Mouse (Mus musculus): ENCODE data around the gene Epsti1.
"Not testable (repeated sequence)": the region's sequence is repeated elsewhere in the genome, so short reads cannot be mapped to it uniquely, and the experiment has no call there.

The Epsti1 gene

DNA sequence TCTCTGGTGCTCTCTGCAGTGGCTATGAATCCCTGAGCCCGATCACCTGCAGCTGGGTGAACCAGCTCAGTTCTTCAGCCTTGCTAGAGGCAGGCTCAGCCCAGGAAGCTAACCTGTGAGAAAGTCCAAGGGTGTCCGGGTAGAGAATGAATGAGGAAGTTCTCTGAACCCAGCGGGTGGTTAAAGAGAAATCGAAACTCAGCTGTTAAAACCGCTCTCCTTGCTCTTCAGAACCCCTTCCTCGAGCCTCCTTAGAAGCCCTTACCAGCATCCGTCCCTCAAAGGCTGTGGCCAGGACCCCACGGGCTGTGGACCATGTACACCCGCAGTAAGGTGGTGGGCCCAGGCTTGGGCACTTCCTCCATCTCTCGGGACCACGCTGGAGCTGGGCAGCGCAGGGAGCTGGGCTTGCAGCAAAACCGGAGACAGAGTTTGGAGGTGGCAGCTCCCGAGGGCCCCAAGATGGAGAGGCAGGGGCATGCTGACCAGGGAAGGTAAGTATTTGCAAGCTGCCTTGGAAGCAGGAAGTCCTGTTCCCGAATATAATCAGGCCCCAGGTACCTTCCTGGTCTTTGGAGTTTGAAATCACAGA is at the start of gene Epsti1:
Epsti1 (plus strand) TSS at position 69 of the 592 bp plus-strand sequence.
- DNase-seq = peak; percentile 17

DNA sequence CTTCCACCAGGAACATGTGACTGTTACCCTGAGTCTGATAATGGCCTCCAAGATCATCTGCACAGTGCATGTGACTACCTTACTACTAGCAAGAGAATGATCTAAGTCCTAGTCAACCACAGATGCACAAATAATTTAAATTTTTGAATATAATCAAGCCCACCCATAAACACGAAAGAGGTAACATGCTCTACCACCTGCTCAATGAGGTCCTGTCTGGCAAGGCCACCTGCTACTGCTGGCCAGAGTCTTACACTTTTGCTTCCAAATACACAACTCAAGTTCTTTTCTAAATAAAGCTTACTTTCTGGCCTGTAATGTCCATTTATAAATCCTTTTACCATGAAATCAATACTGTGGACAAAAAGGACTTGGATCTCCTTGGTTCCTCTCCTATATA is 44.1 kb upstream of the Epsti1 start:
- DNase-seq = no peak

DNA sequence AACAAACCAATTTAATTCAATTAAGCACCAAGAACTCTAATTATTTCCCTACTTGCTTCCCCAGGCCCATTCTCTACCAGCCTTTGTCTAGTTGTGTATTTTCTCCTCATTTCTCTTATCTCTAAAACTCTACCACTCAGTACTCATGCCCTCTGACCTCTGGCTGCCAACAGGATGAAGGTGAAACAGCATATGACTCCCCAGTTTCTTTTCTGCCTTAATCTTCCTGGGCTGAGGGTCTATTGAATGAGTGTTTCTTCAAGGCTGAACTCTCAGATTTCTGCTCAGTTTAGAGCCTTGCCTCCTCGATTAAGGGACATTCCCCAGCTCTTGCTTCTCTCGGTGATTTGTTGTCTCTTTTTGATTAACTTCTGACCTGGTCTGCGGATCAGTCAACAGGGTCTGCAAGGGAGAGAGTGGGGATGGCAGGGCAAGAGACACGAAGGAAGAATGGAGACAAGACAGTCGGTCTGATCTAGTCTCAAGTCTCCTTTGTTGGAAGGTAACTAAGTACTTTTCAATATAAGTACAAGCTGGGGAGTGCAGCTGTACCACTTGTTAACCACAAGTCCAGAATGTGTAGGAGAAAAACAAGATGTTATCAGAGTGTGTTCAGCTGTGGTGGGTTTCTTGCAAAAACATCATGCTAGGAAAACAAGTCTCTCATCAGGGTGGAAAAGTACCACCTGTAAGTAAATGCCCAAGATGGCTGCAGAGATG is 43.0 kb upstream of the Epsti1 start:
- no peak for DNase-seq

DNA sequence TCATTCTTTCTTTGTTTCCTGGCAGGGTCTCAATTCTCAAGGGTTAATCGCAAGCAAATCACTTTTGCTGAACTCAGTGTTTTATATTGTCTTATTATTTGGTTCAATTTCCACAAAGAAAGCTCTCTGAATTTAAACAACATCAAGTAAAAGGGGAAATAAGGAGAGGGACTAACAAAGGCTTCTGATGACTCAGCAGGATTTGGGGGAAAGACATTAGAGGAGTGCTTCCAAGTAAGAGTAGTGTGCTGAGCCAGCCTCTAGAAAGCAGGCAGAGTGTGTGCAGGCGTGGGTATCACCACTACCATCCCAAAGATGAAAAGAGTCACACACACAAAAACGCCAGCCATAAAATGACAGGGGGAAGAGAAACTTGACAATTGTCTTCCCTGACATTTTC is 40.0 kb upstream of the Epsti1 start:
- DNase-seq = no peak

DNA sequence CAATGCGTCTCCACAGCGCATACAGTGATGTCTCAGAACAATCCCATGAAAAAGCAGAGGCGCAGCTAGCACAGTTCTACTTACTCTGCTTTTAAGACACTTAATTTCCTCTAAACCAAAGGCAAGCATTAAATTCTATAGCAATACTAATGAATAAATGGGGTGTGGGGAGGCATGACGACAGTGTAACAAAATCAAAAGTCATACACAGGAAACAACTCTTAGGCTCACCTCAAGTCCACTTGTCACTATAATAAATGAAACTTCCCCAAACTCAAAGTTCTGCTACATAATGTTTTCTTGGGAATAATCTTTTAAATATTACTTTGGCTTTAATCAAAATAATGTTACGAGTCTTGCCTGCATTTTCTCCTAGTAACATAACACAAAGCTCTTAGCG is 39.5 kb upstream of the Epsti1 start:
- DNase-seq = no peak

DNA sequence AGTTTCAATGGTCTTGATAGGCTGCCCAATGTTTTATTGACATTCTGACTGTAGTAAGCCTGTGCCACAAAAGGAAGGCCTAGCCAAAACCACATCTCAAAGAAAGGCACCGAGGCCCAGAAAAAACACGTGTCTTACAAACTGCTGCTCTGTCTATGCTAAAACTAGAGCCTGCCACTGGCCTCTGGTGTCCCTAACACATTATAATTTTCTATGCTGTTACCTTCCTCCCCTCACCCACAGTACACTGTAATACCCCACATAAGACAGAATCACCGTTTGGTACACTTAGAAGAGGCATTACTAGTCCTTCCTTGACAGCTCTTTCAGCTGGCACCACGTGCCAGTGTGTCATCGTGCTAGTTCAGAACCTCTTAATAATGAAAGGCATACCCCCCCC is 36.4 kb upstream of the Epsti1 start:
- DNase-seq = no peak

DNA sequence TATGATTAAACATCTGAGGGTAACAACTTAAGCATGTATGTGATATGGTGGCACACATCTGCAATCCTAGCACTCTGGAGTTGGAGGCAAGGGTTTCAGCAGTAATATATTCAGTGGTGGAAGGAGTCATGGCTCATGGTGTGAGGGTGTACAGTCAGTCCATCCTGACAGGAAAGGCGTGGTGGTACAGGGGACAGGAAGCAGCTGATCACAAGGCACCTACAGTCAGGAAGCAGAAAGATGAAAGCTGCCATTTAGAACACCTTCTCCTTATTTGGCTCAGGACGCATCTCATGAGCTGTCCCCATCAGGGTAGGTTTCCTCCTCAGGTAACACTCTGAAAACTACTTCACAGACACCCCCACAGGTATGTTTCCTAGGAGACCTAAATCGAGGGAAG is 33.1 kb upstream of the Epsti1 start:
- no peak for DNase-seq

DNA sequence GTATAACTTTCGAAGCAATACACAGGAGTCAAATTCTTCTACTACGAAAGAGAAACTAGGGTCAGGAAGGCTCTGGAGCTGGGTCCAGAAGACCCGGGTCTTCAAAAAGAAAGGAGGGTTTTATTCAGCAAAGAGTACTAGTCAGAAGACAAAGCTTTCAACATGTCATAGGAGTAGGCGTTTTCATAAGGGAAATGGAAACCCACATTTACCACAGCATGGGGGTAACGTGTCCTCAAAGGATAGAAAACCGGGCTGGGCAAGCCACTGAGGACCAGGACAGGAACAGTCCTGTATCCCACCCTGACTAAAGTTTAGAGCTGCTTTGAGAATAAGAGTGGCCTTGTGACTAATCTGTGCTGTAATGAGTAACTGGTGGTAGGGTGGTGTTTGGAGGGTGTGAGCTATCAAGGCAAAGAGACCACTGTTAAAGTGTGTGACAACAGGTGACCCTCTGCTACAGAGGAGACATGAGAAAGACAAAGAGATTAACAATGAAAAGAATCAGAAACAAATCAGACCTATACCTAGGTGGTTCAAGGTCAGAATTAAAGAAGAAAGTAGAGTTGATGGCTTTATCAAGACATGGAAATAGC is 32.6 kb upstream of the Epsti1 start:
- DNase-seq = no peak

DNA sequence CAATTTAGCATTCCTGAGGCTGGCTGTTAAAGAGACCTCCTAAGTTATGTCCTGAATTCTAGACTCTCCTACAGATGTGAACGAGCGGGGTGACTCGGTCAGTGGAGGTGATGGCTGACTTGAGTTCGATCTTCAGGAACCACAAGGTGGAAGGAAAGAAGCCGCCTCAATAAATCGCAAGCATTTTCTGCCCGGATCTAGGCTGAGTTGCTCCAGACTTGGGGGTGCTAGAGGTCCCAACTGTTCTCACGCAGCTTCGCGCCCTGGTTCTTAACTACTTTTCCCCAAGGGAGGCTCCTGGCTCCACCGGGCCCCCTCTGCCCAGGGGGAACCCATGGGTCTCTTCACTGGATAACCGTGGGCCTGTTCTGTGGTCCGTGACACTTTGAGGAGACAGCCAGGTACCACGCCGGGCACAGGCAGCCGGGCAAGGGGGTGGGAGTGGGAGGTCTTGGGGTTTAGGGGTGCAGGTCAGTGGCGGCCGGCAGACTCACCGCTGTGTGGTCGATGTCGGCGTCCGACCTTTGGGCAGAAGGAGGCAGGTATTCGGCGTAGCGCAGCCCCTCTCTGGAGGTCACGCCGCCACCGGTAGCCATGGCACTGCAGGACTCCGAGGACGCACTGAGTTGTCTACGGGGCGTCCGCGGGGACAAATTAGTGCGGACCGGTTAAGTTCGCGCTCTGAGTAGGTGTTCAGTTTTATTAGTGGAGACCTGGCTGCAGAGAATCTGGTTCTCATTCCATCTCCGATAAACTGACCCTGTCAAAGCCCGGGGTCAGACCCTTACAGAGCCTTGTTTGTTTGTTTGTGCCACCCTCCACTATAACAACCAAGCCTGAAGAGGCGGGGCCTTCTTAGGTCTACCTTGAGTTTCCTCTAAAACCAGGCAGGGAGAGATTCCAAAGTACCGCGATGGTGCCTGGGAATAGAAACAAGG is 29.5 kb upstream of the Epsti1 start, which contains the start of gene Dnajc15:
Dnajc15 (minus strand) TSS at position 822 of the 938 bp plus-strand sequence.
- DNase-seq = peak; percentile 91

DNA sequence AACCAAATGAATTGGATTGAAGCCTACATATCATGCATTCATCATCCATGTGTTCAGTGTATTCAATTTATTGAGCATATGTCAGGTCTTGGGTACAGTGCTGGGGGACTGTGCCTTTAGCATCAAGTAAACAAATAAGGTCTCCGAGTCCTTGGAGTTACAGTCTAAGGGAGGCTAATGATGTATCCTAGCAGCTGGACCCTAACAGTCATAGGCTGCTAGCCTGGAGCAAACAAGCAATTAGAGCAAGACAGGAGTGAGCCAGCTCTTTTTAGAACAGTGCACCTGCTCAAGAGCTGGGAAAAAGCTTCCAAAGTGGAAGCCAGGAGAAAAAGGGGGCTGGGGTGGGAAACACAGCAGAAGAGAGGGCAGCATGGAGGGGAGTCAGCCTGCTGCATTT is 27.8 kb upstream of the Epsti1 start:
- DNase-seq = no peak

DNA sequence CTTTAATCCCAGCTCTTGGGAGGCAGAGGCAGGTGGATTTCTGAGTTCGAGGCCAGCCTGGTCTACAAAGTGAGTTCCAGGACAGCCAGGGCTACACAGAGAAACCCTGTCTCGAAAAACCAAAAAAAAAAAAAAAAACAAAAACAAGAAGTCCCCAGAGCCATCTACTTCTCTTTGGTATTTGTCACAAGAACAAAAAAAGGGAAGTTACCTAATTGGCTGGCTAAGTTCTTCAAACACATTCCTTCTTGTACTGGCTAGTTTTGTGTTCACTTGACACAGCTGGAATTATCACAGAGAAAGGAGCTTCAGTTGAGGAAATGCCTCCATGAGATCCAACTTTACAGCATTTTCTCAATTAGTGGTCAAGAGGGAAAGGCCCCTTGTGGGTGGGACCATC is 26.2 kb upstream of the Epsti1 start:
- DNase-seq = not testable (repeated sequence)

DNA sequence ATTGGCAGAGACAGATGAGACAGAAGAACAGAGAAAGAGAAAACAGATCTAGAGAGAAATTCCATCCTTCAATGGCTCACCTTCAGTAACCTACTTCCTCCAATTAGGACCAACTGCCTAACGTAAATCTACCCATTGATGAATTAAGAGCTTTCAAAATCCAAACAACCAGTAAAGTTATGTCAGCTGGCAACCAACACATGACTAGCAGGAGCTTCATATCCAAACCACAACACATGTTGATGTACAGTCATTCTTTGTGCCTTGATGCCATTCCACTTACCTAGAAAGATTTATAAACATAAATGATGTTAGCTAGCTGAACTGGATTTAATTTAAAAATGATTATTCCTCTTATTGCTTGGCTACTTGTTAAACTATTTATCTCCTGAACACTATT is 22.0 kb upstream of the Epsti1 start:
- DNase-seq = no peak

DNA sequence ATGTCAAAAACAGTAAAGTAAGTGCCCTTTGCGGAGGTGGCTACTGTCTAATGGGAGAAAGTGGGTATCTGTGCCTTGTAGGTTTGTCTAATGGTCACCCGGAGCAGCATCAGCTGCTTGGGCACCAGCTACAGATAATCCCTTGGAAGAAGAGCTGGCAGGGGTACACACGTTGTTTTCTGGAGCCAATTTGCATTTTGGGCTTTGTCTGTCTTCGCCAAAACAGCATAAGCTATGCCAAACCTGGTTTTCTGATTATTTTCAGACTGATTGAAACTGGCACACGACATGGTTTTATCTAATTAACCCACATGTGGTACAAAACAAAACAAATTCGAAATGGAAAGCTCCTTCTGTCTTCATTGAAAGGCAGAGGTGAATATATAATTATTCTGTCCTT is 21.4 kb upstream of the Epsti1 start:
- DNase-seq = no peak

DNA sequence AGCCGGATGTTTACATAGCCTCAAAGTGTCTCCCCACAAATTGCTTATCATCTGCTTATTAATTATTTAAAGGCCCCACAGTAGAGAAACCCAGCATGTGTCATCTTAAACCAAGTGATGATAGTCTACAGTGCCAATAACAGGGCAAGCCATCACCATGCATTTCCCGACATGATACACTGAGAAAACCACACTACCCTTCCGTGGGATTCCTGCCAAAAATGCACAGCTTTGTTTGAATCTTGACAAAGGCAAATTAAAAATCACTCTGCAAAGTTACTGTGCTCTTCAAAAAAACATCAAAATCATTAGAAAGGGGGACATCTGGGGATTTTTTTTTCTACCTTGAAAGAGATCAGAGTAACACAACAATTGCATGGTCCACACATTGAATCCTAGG is 17.7 kb upstream of the Epsti1 start:
- no peak for DNase-seq

DNA sequence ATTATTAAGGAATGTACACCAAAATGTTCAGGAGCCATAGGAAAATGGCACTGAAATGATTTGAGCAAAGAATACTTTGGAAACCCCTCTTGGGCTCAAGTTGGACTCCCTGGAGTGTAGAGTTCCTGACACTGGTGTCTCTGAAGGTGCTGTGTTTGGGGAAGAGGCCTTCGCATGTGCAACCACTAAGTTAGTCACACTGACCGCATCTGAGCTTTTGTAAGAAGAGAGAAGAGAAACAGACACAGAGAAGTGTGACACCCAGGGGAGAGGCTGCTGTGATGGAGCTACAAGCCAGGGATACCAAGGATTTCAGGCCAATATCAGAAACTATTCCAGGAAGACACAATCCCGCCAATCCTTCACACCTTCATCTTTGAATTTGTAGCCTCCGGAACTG is 17.1 kb upstream of the Epsti1 start:
- DNase-seq = no peak

DNA sequence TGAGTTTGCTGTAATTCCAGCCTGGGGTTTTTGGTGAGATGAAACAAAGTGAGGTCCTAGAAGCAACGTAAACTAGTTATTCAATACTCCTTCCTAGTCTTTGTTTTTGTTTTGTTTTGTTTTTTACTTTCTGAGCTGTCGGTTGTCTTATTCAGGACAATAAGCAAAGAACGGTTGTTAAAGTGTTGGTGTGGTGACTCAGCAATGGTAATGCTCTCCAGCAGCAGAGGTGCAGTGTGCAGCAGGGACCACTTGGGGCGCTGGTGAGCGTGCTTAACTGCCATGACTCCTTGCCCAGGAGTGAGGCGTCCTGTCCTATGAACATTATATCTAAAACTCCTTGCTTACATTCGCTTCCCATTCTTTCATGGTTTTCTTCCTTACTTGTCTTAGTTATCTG is 14.1 kb upstream of the Epsti1 start:
- no peak for DNase-seq

DNA sequence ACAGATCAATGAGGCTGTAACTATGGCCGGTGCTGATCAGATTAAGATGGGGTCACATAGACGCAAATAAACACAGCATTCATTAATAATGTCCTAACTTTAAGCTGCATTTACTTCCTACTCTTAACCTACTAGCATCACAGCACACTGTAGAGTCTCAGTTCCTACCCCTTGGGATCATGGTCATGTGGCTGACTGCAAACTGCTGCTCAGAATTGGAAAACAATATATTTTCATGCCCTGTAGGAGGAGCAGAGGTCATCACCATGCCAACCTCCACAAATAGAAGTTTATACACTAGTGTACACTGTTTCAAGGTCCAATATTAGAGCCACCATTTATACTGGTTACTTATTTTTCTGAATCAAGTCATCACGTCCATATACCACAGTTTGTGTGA is 8.1 kb upstream of the Epsti1 start:
- no peak for DNase-seq

DNA sequence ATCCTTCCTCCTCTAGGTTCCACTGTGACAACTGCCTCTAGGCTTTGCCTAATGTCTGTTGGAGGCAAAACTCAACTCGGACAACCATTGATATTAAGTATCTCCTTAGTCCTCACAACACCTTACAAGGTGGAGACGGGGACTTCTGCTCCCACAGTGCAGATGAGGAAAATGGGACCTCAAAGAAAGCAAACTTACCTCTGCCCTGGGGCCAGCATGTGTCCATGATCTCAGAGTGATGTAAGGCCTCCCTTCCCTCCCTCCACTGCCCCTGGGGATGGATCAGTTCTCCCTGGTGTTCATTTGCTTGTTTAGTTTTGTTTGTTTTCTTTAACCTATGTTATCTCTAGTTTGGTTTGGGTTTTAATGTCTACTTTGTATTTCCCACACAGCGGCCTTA is 1.5 kb upstream of the Epsti1 start:
- no peak for DNase-seq

DNA sequence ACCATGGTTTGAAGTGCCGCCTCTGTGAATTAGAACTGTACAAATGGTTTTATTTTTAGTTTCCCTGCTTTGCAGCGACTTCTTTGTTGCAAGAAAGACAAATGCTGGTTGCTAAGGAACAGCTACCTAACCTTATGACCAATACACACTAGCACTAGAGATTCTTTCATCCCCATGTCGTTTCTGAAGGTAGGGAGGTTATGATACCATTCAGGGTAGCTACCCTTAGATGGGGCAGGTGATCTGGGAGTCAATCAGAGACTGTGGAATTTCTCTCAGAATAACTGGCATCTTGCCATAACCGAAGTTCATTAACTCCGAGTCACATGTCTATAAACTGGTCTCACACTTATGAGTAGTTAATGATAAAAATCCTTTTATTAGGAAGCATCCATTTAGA is 1.4 kb downstream of the Epsti1 start:
- DNase-seq = no peak

DNA sequence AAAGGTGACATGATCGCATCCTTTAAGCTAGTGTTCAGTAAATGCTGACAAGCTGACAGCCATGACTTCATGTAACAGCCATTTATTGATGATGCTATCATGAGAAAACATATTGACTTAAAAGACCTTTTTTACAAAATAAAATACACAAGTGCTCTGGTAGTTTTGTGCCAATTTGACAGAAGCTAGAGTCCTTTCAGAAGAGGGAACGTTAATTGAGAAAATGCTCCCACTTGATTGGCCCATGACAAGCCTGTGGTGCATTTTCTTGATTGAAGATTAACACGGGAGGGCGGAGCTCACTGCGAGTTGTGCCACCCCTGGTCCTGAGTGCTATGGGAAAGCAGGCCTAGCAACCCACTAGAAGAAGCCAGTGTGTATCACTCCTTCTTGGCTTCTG is 2.5 kb downstream of the Epsti1 start:
- DNase-seq = no peak

DNA sequence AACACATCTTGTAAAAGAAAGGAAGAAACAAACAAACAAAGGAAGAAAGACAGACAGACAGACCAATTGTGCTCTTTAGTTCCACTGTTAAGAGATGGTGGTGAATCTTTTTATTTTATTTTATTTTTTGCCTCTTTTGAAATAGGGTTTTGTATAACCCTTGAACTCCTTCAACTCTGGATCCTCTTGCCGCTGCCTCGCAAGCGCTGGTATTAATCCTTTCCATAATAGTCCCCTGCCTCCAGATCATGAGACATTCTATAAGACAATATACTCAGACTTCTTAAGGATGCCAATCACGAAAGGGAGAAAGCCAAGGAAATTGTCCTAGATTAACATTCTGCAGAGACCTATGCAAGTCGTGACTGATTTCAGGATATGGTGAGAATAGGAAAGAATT is 11.7 kb downstream of the Epsti1 start:
- DNase-seq = no peak

DNA sequence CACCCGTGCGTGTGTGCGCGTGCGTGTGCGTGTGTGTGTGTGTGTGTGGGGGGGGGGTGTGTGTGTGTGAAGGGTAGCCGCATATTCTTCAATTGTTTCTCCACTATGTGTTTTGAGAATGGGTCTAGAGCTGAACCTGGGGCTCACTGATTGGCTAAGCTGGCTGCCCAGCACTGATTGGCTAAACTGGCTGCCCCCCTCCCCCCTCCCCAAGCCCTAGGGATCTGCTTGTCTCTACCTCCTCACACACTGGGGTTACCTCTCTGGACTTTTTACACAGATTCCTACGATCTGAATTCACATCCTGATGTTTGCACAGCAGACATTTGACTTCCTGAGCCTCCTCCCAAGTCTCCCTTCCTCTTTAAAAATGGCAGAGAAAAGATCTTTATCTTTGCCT is 17.6 kb downstream of the Epsti1 start:
- DNase-seq = no peak

DNA sequence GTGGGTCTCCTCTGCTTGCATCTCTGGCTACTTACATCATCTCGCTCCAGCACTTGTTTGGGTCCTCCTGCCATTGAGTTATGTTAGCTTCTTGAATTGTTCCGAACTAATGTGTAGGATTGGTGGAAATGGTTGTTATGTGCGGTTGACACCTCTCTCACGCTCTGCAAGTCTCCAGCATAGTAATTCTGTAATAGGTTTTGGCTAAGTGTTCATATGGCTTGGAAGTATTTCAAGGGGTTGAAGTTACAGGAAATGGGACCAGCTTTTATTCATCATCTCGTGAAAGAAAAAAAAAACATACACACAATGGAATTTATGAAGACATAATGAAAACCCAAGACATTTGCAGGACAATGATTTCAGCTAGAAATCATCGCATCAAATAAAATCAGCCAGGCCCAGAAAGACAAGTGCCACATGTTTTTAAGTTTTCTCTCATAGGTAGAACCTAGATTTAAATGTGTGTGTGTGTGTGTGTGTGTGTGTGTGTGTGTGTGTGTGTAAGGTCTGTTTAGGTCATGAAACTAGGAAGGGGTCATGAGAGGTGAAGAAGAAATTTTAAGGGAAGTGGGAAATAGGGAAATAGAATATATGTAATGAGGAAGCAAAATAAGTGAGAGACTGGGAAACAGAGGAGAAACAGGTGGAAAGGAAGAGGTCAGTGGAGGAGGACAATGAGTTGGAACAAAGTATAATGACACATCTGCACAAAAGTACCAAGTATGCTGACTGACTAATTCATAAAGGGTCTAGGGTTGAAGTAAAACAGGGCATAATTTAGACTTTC is 19.2 kb downstream of the Epsti1 start:
- DNase-seq = no peak

Data from kidney, postnatal 14 days (tissue).